Mouse (Mus musculus) heart, postnatal 0 days (tissue): ENCODE measurements around the gene Ticrr.

Experiments used
- CTCF ChIP-seq: IDR thresholded peaks from 2 replicates; pipeline ENCODE4 v1.5.1; 2016; ENCODE audit warnings: antibody characterized with exemption, control low read depth, low read depth
- EP300 ChIP-seq: IDR thresholded peaks from 2 replicates; pipeline ENCODE4 v1.6.1; 2016; ENCODE audit warnings: antibody characterized with exemption, low read depth

GRCm38 (mm10) chr7:79744051-79744450 is 84.1 kb downstream of the Ticrr start:
- TF ChIP-seq EP300: no peak
- no peak for TF ChIP-seq CTCF
